Mouse (Mus musculus): ENCODE results near the gene Timp3.
A peak's percentile ranks its signal among the peaks of the same experiment; 100 is the strongest.

Gene Timp3

DNA sequence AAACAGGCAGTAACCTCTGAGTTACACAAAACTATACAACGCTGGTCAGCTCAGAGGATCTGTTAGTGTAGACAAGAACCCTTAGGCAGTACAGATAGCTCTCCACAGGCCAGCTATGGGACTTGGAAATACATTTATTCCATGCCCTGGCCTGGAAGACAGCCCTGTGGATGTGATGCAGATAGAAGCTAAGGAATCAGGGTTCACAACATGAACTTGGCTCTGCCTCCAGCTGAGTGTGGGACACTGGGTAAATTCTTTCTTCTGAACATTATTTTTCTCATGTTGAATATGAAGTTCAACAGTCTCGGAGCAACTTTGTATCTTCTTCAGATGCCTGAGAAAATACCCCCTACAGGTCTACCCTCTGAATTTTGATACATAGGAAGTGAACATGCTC is 2.9 kb upstream of the Timp3 start:
- no peak for DNase-seq (ENCODE audit: low spot score in 2 of 2)

DNA sequence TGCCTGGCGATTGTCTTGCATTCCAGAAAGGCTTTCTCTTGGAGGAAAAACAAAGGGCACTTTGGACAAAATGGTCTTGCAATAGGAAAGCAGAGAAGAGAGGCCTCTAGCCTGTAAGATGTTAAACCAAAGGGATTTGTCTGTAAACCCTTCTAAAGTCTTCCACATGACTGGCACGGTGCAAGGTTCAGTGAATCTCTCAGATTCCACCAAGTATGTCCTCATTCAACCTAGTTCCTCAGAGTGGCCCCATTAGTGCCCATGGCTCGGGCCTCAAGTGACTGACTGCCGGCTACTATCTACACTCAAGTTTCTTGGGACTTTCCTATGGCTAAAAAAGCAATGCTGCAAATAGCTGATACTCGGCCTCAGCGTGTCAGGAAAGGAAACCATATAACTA is 1.8 kb upstream of the Timp3 start:
- no peak for DNase-seq (ENCODE audit: low spot score in 2 of 2)

- no peak for DNase-seq (ENCODE audit: low spot score in 2 of 2)
Observed at GRCm38 (mm10) chr10:86299795-86300194, 377 bp upstream of the Timp3 start.

DNA sequence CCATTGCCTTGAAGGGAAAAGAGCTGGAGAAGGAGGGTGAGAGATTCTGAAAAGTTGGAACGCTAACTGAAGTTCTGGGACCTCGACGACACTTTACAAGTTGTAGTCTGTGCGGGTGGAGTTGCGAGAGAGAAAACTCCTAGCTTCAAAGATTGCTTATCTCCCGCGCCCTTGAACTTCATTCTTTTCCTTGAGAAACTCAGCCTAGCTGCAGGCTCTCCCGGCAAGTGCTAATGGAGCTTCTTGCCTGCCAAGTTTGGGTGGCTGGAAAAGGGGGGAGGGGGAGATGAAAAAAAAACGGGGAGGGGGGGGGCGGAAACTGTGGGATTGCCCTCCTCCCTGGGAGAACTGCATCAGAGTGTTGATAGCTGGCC is 932 bp downstream of the Timp3 start:
- DNase-seq (ENCODE audit: low spot score in 2 of 2), result no peak

- DNase-seq (ENCODE audit: low spot score in 2 of 2), result no peak
Observed at GRCm38 (mm10) chr10:86301593-86302317, 1.6 kb downstream of the Timp3 start.

GRCm38 (mm10) chr10:86302318-86302648 is 2.1 kb downstream of the Timp3 start:
- DNase-seq (ENCODE audit: low spot score in 2 of 2), result no peak

- DNase-seq (ENCODE audit: low spot score in 2 of 2), result peak in 1 of 2 experiments; percentile 78
Observed at GRCm38 (mm10) chr10:86302761-86303494, 2.8 kb downstream of the Timp3 start.

DNA sequence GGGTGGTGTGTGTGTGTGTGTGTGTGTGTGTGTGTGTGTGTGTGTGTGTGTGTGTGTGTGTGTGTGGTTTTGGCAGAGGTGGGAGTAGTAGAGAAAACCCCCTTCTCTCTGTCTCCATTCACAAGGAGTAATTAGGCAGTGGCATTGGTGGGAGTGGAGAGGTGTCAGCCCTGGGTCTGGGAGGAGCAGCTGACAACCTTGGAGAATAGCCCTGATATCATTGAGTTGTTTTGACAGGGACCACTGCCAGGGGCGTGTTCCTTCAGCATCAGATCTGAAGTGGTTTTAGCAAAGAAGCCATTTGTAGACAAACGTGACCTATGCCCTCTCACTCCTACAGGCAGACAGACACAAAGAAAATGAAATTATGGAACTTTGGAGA is 3.3 kb downstream of the Timp3 start:
- no peak for DNase-seq (ENCODE audit: low spot score in 2 of 2)

DNA sequence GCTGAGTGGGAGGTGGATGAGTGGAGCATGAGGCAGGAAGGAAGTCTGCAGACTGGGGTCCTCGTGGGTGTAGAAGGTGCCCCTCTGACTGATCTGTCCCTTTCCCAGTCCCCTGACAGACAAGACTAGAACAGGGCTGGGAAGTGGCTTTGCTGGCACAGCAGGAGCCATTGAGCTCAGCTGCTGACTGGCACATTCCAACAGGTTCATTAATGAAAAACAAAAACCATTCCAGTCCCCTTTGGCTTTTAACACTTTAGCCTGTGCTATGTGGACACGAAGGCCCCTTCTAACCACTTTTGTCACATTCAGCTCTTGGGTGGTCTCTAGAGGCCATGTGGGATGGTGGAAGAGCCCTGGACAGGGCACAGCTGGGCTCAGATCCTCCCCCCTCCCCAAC is 4.4 kb downstream of the Timp3 start:
- no peak for DNase-seq (ENCODE audit: low spot score in 2 of 2)

DNA sequence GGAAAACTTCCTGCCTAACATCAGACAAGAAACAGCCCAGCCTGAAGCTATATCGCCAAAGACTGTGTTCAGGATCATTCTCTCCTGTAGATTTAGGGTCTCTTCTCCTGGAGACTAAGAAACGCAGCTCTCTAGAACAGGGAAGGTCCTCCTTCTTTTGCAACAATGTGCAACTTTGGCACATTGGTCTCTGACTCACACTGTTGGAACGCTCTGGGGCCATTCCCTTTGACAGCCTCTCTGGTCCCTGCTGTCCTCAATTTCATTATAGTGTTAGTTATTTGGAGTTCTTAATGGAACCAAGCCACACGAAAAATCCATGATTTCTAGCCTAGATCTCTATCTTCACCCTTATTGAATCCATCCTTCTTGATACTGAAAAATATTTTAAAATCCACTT is 7.1 kb downstream of the Timp3 start:
- DNase-seq (ENCODE audit: low spot score in 2 of 2), result no peak

DNA sequence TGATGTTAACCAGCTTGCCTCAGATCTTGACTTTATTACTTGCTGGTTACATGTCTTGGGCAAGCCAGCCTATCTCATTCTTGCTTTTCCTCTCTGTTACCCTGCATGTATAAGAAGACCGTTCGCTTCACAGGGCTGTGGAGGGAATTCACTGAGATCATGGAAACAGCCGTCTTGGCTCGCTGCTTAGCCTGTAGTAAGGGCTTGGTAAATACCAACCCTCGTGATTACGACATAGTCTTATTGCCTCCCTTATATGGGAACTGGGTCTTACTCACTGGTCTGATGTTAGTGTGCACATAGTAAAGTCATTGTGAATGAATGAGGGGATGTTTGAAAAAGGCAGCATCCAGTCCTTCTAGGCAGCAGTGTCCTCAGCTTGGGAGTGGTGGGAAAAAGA is 10.4 kb downstream of the Timp3 start:
- DNase-seq (ENCODE audit: low spot score in 2 of 2), result no peak

DNA sequence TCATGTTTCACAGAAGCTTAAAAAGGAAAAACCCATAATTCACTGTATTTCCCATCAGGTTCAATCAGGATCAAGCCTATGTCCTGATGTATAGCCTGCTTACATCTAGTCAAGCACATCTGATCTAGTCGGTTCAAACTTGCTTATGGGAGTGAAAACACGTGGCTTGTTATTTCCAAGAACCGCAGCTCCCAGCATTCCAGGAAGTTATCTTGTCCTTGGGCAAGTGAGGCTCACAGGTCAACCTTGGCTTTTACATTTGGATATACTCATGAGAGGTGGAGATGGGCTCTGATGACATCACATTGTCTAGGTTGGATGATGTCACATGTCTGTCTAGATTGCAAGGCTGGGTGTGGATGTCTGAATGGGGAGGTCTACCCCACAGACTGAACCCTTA is 12.8 kb downstream of the Timp3 start:
- no peak for DNase-seq (ENCODE audit: low spot score in 2 of 2)

GRCm38 (mm10) chr10:86313448-86313847 is 13.3 kb downstream of the Timp3 start:
- DNase-seq (ENCODE audit: low spot score in 2 of 2), result no peak

- DNase-seq (ENCODE audit: low spot score in 2 of 2), result no peak
Observed at GRCm38 (mm10) chr10:86315513-86315912, 15.3 kb downstream of the Timp3 start.

DNA sequence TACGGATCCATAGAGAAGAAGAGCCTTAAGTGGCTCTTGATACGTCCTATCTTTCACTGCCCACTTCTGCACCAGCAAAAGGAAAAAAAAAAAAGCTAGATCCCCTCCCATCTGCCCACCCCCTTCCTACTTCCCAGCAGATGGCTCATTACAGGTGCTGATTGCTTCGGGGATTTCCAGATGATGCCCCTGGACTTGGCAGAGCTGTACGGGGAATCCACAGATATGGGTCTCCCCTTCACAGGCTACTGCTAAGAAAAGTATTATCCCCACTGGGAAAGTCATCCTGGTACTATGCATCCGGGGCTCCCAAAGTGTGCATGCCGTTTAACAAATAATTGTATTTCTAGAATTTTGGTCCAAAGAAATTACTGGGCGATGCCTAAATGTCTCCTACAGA is 17.5 kb downstream of the Timp3 start:
- DNase-seq (ENCODE audit: low spot score in 2 of 2), result no peak

DNA sequence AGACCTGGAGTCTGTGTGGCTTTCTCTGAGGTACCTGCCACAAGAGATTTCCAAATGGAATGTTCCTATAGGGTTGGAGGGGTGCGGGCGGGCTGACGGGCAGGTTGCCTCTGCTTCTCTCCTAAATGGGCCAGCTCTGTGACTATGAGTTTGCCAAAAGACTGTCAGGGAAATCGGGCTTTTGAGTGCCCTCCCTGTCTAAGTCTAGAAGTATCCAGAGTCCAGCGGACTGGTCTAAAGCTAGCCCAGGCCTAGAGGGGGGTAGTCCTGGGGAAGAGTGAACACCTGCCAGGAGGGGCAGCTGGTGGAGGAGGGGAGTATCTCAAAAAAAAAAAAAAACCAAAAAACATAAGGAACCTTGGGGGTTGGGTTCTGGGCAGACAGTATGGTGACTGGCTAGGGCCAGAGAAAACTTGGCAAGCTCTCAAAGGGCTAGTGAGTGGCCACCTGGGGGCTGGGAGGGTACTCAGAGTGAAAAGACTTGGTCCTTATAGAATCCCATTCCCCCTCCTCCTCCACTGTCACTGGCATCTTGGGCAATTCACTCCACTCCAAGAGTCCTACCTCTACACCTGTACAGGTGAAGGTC is 18.5 kb downstream of the Timp3 start:
- DNase-seq (ENCODE audit: low spot score in 2 of 2), result no peak

DNA sequence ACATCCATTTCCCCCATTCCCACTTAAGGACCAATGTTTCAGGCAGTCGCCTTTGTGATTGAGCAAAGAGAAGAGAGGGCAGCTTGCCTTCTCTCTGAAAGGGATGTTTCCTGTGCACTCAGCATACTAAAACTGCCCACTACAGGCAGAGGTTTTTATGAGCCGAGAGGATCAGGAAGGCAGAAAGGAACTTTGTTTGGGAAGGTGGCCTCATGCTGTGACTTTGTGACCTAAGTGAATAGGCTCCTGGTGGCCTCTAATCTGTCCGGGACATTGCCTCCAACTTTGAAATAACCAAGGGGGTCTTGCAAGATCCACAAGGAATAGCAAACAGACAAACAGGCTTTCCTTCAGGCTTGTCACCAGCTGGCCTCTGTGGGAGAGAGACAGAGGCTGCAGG is 19.4 kb downstream of the Timp3 start:
- no peak for DNase-seq (ENCODE audit: low spot score in 2 of 2)

GRCm38 (mm10) chr10:86320204-86320603 is 20.0 kb downstream of the Timp3 start:
- DNase-seq (ENCODE audit: low spot score in 2 of 2), result no peak

- DNase-seq (ENCODE audit: low spot score in 2 of 2), result no peak
Observed at GRCm38 (mm10) chr10:86321194-86321593, 21.0 kb downstream of the Timp3 start.

DNA sequence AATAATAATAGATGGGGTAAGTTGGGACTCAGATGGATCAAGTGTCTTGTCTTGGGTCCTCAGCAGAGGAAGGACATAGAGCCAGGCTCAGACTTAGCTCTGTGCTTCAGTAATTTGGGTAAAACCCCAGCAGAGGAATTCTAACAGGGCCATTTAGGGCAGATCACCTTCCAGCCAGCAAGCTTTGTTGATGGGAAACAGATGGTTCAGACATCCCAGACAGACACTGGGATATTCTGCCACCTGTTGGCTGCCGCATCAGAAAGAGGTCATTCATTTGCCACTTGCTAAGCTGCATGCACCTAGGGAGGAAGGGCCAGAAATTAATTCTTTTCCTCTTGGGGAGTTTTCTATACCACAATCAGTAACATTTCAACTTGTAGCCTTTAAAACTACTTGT is 21.8 kb downstream of the Timp3 start:
- DNase-seq (ENCODE audit: low spot score in 2 of 2), result no peak

DNA sequence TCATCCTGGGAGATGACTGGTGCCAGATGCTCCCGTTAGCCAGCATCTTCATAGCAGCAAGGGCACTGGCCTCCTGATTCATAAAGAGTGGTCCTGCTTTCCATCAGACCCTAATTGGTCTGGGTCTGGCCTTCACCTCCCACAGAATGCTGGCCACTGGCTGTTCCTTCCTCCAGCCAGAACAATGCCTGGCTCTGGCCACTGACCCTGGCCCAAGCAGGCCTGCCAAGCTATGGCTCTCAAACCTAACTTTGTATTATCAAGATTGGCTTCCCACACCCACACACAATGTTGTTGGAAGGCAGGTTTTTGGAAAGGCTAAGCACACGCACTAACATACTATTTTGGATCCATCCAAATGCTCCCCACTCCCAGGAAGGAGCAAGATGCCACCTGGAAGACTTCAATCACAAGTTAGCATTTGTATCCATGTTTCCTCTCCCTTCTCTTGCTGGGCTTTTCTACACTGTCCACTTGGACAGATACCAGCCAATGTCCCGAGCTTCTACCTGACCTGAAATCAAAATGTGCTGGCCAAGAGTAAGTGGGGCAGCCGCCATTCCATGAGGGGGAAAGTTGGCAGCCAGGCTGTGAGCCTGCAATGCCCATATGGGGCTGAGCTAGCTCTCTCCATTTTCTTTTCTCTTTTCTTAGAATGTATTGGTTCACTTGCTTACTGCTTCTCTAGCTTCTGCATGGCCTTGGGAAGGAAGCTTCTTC is 23.3 kb downstream of the Timp3 start:
- no peak for DNase-seq (ENCODE audit: low spot score in 2 of 2)

GRCm38 (mm10) chr10:86325272-86325671 is 25.1 kb downstream of the Timp3 start:
- DNase-seq (ENCODE audit: low spot score in 2 of 2), result no peak

- no peak for DNase-seq (ENCODE audit: low spot score in 2 of 2)
Observed at GRCm38 (mm10) chr10:86328143-86328542, 28.0 kb downstream of the Timp3 start.
